Mouse (Mus musculus) MEL (cell line): ENCODE measurements around the gene Slc44a1. TPM values are rescaled to one million over a fixed set of nuclear protein-coding genes. Genes with fewer than 3 reads are reported as not detected.

ENCODE experiments used
- DNase-seq: peaks from one replicate; pipeline ENCODE4 v3.0.0; 2011; ENCODE audit warnings: low read depth, low spot score
- H3K27ac ChIP-seq: 2 replicates; pipeline ENCODE4 v1.5.1; 2012; ENCODE audit warnings: low read depth, mild to moderate bottlenecking, control low read depth, low read length, moderate library complexity; ENCODE audit not compliant: control insufficient read depth
- H3K27me3 ChIP-seq, 2 experiments: fragments of 150-350 bp in 1 of 2; sonication (generic) in 1 of 2; 2 replicates each; pipeline ENCODE4 v1.6.1; 2012; ENCODE audit warnings: low read length in 2 of 2, mild to moderate bottlenecking in 2 of 2, improper control_type of control experiment in 1 of 2, moderate library complexity in 1 of 2; ENCODE audit not compliant: insufficient read depth in 2 of 2, control insufficient read depth in 1 of 2
- H3K36me3 ChIP-seq, 2 experiments: 2 replicates each; pipeline ENCODE4 v1.6.1; 2012 to 2014; ENCODE audit warnings: low read length in 2 of 2, improper control_type of control experiment in 1 of 2, inconsistent platforms in 1 of 2, mild to moderate bottlenecking in 1 of 2; ENCODE audit not compliant: insufficient read depth in 2 of 2, control insufficient read depth in 1 of 2
- H3K4me1 ChIP-seq, 2 experiments: fragments of 150-350 bp in 1 of 2; sonication (generic) in 1 of 2; 2 replicates each; pipeline ENCODE4 v1.6.1; 2012; ENCODE audit warnings: low read length in 2 of 2, improper control_type of control experiment in 1 of 2, mild to moderate bottlenecking in 1 of 2; ENCODE audit not compliant: insufficient read depth in 2 of 2, control insufficient read depth in 1 of 2
- H3K4me3 ChIP-seq, 2 experiments: fragments of 150-350 bp in 1 of 2; sonication (generic) in 1 of 2; 2 replicates each; pipeline ENCODE4 v1.5.1; 2012; ENCODE audit warnings: low read depth in 2 of 2, low read length in 2 of 2, mild to moderate bottlenecking in 2 of 2, moderate library complexity in 2 of 2, control low read depth in 1 of 2, improper control_type of control experiment in 1 of 2; ENCODE audit not compliant: control insufficient read depth in 1 of 2, insufficient read depth in 1 of 2
- H3K79me2 ChIP-seq: 2 replicates; pipeline ENCODE4 v1.6.1; 2012; ENCODE audit warnings: mild to moderate bottlenecking, low read length, moderate library complexity; ENCODE audit not compliant: control insufficient read depth, poor library complexity, insufficient read depth
- H3K9ac ChIP-seq: 2 replicates; pipeline ENCODE4 v1.6.1; 2012; ENCODE audit warnings: low read depth, mild to moderate bottlenecking, control low read depth, low read length, moderate library complexity; ENCODE audit not compliant: control insufficient read depth, poor library complexity, severe bottlenecking
- H3K9me3 ChIP-seq: fragments of 150-350 bp; sonication (generic); replicated peaks from 2 replicates; pipeline ENCODE4 v1.6.1; 2012; ENCODE audit warnings: mild to moderate bottlenecking, low read length, improper control_type of control experiment, moderate library complexity; ENCODE audit not compliant: insufficient read depth
- BHLHE40 ChIP-seq: IDR thresholded peaks from 2 replicates; pipeline ENCODE4 v1.6.1; 2012; ENCODE audit warnings: low read depth, mild to moderate bottlenecking, inconsistent platforms, low read length, improper control_type of control experiment, borderline replicate concordance
- CHD2 ChIP-seq: IDR thresholded peaks from 2 replicates; pipeline ENCODE4 v1.6.1; 2011; ENCODE audit warnings: low read length, improper control_type of control experiment
- CTCF ChIP-seq, 3 experiments: IDR thresholded peaks in 2 of 3; conservative IDR thresholded peaks in 1 of 3; 2 replicates each; pipeline ENCODE4 v1.5.1; 2011 to 2012; ENCODE audit warnings: low read length in 3 of 3, low read depth in 2 of 3, mild to moderate bottlenecking in 2 of 3, improper control_type of control experiment in 1 of 3, inconsistent platforms in 1 of 3, mixed read lengths in 1 of 3, moderate library complexity in 1 of 3; ENCODE audit not compliant: control insufficient read depth in 1 of 3, insufficient read depth in 1 of 3, poor library complexity in 1 of 3, severe bottlenecking in 1 of 3
- E2F4 ChIP-seq: IDR thresholded peaks from 2 replicates; pipeline ENCODE4 v1.6.1; 2011; ENCODE audit warnings: low read depth, low read length, improper control_type of control experiment, borderline replicate concordance
- ELF1 ChIP-seq: IDR thresholded peaks from 2 replicates; pipeline ENCODE4 v1.6.1; 2014; ENCODE audit warnings: low read depth, mild to moderate bottlenecking, inconsistent platforms, low read length, improper control_type of control experiment, moderate library complexity
- ETS1 ChIP-seq: IDR thresholded peaks from 2 replicates; pipeline ENCODE4 v1.6.1; 2012; ENCODE audit warnings: low read depth, mild to moderate bottlenecking, inconsistent platforms, low read length, improper control_type of control experiment, moderate library complexity
- GATA1 ChIP-seq: IDR thresholded peaks from 2 replicates; pipeline ENCODE4 v1.6.1; 2011; ENCODE audit warnings: low read depth, low read length, improper control_type of control experiment
- HCFC1 ChIP-seq: IDR thresholded peaks from 2 replicates; pipeline ENCODE4 v1.6.1; 2012; ENCODE audit warnings: low read depth, mild to moderate bottlenecking, inconsistent platforms, low read length, improper control_type of control experiment, moderate library complexity
- JUND ChIP-seq: IDR thresholded peaks from 2 replicates; pipeline ENCODE4 v1.6.1; 2011; ENCODE audit warnings: low read depth, mild to moderate bottlenecking, improper control_type of control experiment, low read length
- MAFK ChIP-seq: IDR thresholded peaks from 2 replicates; pipeline ENCODE4 v1.6.1; 2011; ENCODE audit warnings: low read depth, mild to moderate bottlenecking, low read length, improper control_type of control experiment, borderline replicate concordance
- MAZ ChIP-seq: IDR thresholded peaks from 2 replicates; pipeline ENCODE4 v1.6.1; 2012; ENCODE audit warnings: low read depth, mild to moderate bottlenecking, inconsistent platforms, low read length, improper control_type of control experiment
- MEF2A ChIP-seq: IDR thresholded peaks from 2 replicates; pipeline ENCODE4 v1.6.1; 2014; ENCODE audit warnings: low read depth, mild to moderate bottlenecking, inconsistent platforms, low read length, improper control_type of control experiment; ENCODE audit not compliant: poor library complexity, insufficient replicate concordance, severe bottlenecking; ENCODE audit errors: extremely low read depth
- MXI1 ChIP-seq: IDR thresholded peaks from 2 replicates; pipeline ENCODE4 v1.6.1; 2011; ENCODE audit warnings: mild to moderate bottlenecking, low read depth, low read length, improper control_type of control experiment
- MYC ChIP-seq: IDR thresholded peaks from 2 replicates; pipeline ENCODE4 v1.6.1; 2011; ENCODE audit warnings: low read depth, mild to moderate bottlenecking, low read length, improper control_type of control experiment, moderate library complexity
- NELFE ChIP-seq: IDR thresholded peaks from 2 replicates; pipeline ENCODE4 v1.6.1; 2011; ENCODE audit warnings: low read depth, low read length, improper control_type of control experiment
- NRF1 ChIP-seq: IDR thresholded peaks from 2 replicates; pipeline ENCODE4 v1.6.1; 2014; ENCODE audit warnings: low read depth, mild to moderate bottlenecking, inconsistent platforms, low read length, improper control_type of control experiment, moderate library complexity; ENCODE audit not compliant: poor library complexity, insufficient read depth, severe bottlenecking
- POLR2AphosphoS2 ChIP-seq: IDR thresholded peaks from 2 replicates; pipeline ENCODE4 v1.6.1; 2011; ENCODE audit warnings: low read length, improper control_type of control experiment
- RCOR1 ChIP-seq: IDR thresholded peaks from 2 replicates; pipeline ENCODE4 v1.6.1; 2012; ENCODE audit warnings: low read depth, mild to moderate bottlenecking, inconsistent platforms, low read length, improper control_type of control experiment
- SIN3A ChIP-seq: IDR thresholded peaks from 2 replicates; pipeline ENCODE4 v1.6.1; 2012; ENCODE audit warnings: low read length, improper control_type of control experiment, inconsistent platforms
- SMC3 ChIP-seq: IDR thresholded peaks from 2 replicates; pipeline ENCODE4 v1.6.1; 2011; ENCODE audit warnings: low read depth, low read length, improper control_type of control experiment
- TAL1 ChIP-seq: IDR thresholded peaks from 2 replicates; pipeline ENCODE4 v1.6.1; 2012; ENCODE audit warnings: mild to moderate bottlenecking, inconsistent platforms, low read length, moderate library complexity, mixed read lengths
- UBTF ChIP-seq: IDR thresholded peaks from 2 replicates; pipeline ENCODE4 v1.6.1; 2012; ENCODE audit warnings: low read depth, mild to moderate bottlenecking, inconsistent platforms, low read length, improper control_type of control experiment, moderate library complexity, borderline replicate concordance; ENCODE audit not compliant: insufficient read depth
- USF1 ChIP-seq: IDR thresholded peaks from 2 replicates; pipeline ENCODE4 v1.6.1; 2014; ENCODE audit warnings: low read depth, mild to moderate bottlenecking, inconsistent platforms, low read length, improper control_type of control experiment, moderate library complexity
- USF2 ChIP-seq, 2 experiments: IDR thresholded peaks; 2 replicates each; pipeline ENCODE4 v1.6.1; 2011 to 2012; ENCODE audit warnings: improper control_type of control experiment in 2 of 2, low read length in 2 of 2, borderline replicate concordance in 1 of 2, inconsistent platforms in 1 of 2, low read depth in 1 of 2, mild to moderate bottlenecking in 1 of 2; ENCODE audit not compliant: insufficient read depth in 1 of 2
- polyA plus RNA-seq, 2 experiments: library from polyadenylated mRNA; stranded (reverse) in 1 of 2; unstranded in 1 of 2; fragments of >175 nt in 1 of 2; fragments of >200 nt in 1 of 2; gene quantifications; 2 replicates each; pipeline versions ENCODE4 v1.2.1 to v1.2.4; 2012; ENCODE audit warnings: low replicate concordance in 2 of 2, low read depth in 1 of 2; ENCODE audit not compliant: insufficient read length in 2 of 2, insufficient read depth in 1 of 2, missing spikeins in 1 of 2
- total RNA-seq: library from RNA; depleted of rRNA; stranded (reverse); fragments of 300-350 nt; gene quantifications from 2 replicates; pipeline ENCODE4 v1.2.3, GENCODE M21; 2012

Gene Slc44a1
- total and polyA plus RNA-seq, 3 experiments: 9.6 to 10.6 TPM; not detected in 1

- Histone ChIP-seq H3K4me3 (no peak overlapping the region), H3K27me3 (no peaks in the 10 kb centered on the region), H3K4me1 (peaks cover 5 to 10% of the 10 kb centered on the region in 2 experiments), H3K9ac (no peak overlapping the region), H3K9me3 (no peaks in the 10 kb centered on the region), H3K27ac (no peak overlapping the region), H3K36me3 (no peaks in the 10 kb centered on the region), H3K79me2 (no peaks in the 10 kb centered on the region)
- DNase-seq: no peak
- no peak for TF ChIP-seq JUND
- no peak for TF ChIP-seq E2F4
- no peak for TF ChIP-seq CHD2
- no peak for TF ChIP-seq MXI1
- no peak for TF ChIP-seq SMC3
- TF ChIP-seq MYC: no peak
- TF ChIP-seq MEF2A: no peak
- no peak for TF ChIP-seq HCFC1
- no peak for TF ChIP-seq ETS1
- no peak for TF ChIP-seq USF2 (IDR thresholded peaks at IDR 0.05; ENCODE audit: borderline replicate concordance in 1 of 2, insufficient read depth in 1 of 2, low read depth in 1 of 2, low read length in 2 of 2)
- no peak for TF ChIP-seq SIN3A
- no peak for TF ChIP-seq TAL1
- no peak for TF ChIP-seq NELFE
- TF ChIP-seq POLR2AphosphoS2: no peak
- no peak for TF ChIP-seq CTCF (IDR thresholded peaks at IDR 0.05 in 2 of 3, conservative IDR thresholded peaks at IDR 0.05 in 1 of 3; ENCODE audit: control insufficient read depth in 1 of 3, insufficient read depth in 1 of 3, low read depth in 2 of 3, low read length in 3 of 3, poor library complexity in 1 of 3, severe bottlenecking in 1 of 3)
- TF ChIP-seq MAFK: no peak
- TF ChIP-seq ELF1: no peak
- no peak for TF ChIP-seq USF1
Observed at GRCm38 (mm10) chr4:53452976-53453889, 13.0 kb downstream of the Slc44a1 start.

GRCm38 (mm10) chr4:53455885-53456284 is 15.7 kb downstream of the Slc44a1 start:
- Histone ChIP-seq H3K9ac (no peak overlapping the region), H3K36me3 (peaks cover 0 to 2% of the 10 kb centered on the region in 2 experiments; a peak in 1 of 4 replicates), H3K9me3 (no peaks in the 10 kb centered on the region), H3K4me3 (no peak overlapping the region), H3K79me2 (no peaks in the 10 kb centered on the region), H3K27ac (no peak overlapping the region), H3K27me3 (no peaks in the 10 kb centered on the region), H3K4me1 (peaks cover 8 to 10% of the 10 kb centered on the region in 2 experiments)
- peak; percentile 14 for DNase-seq
- TF ChIP-seq ELF1: no peak
- TF ChIP-seq UBTF: no peak
- no peak for TF ChIP-seq BHLHE40
- no peak for TF ChIP-seq NRF1
- no peak for TF ChIP-seq GATA1
- no peak for TF ChIP-seq MAZ
- no peak for TF ChIP-seq RCOR1
